Mouse (Mus musculus) limb, embryonic 14.5 days (tissue): ENCODE data around the gene F2rl2. TPM values are rescaled to one million over a fixed set of nuclear protein-coding genes. Genes with fewer than 3 reads are reported as not detected.

Experiments
- ATAC-seq: fragments of 200-750 bp; cut with Nextera tagmentation; 2 replicates; pipeline ENCODE4 v1.8.0; 2017; ENCODE audit warnings: low read depth, moderate number of reproducible peaks, moderate TSS enrichment; ENCODE audit not compliant: low FRiP score
- DNase-seq: peaks from one replicate; pipeline ENCODE4 v3.0.0-alpha.2; 2015; ENCODE audit warnings: low spot score
- H3K27ac ChIP-seq: fragments of 300-500 bp; sonication (generic); replicated peaks from 2 replicates; pipeline ENCODE4 v1.5.1; 2014; ENCODE audit warnings: low read depth, mild to moderate bottlenecking, low read length, moderate library complexity, mixed read lengths
- H3K27me3 ChIP-seq: fragments of 300-500 bp; sonication (generic); 2 replicates; pipeline ENCODE4 v1.6.1; 2014; ENCODE audit warnings: low read length, mixed read lengths; ENCODE audit not compliant: control insufficient read depth, insufficient read depth
- H3K36me3 ChIP-seq: fragments of 300-500 bp; sonication (generic); 2 replicates; pipeline ENCODE4 v1.6.1; 2014; ENCODE audit warnings: mild to moderate bottlenecking, low read length, moderate library complexity, mixed read lengths; ENCODE audit not compliant: control insufficient read depth, insufficient read depth
- H3K4me1 ChIP-seq: fragments of 300-500 bp; sonication (generic); 2 replicates; pipeline ENCODE4 v1.6.1; 2014; ENCODE audit warnings: antibody characterized with exemption, low read length, mixed read lengths; ENCODE audit not compliant: control insufficient read depth, insufficient read depth
- H3K4me2 ChIP-seq: fragments of 300-500 bp; sonication (generic); replicated peaks from 2 replicates; pipeline ENCODE4 v1.6.1; 2014; ENCODE audit warnings: low read depth, mild to moderate bottlenecking, low read length, moderate library complexity; ENCODE audit not compliant: severe bottlenecking
- H3K4me3 ChIP-seq: fragments of 300-500 bp; sonication (generic); replicated peaks from 2 replicates; pipeline ENCODE4 v1.5.1; 2014; ENCODE audit warnings: low read length
- H3K9ac ChIP-seq: fragments of 300-500 bp; sonication (generic); 2 replicates; pipeline ENCODE4 v1.6.1; 2014; ENCODE audit warnings: mild to moderate bottlenecking, low read depth, low read length, moderate library complexity; ENCODE audit not compliant: severe bottlenecking
- H3K9me3 ChIP-seq: fragments of 300-500 bp; sonication (generic); 2 replicates; pipeline ENCODE4 v1.6.1; 2016; ENCODE audit warnings: low read length; ENCODE audit not compliant: control insufficient read depth
- POLR2A ChIP-seq: fragments of 200-500 bp; IDR thresholded peaks from 2 replicates; pipeline ENCODE4 v1.8.0; 2012; ENCODE audit warnings: inconsistent platforms, mild to moderate bottlenecking, moderate library complexity, borderline replicate concordance; ENCODE audit not compliant: insufficient read depth, insufficient read length; ENCODE audit errors: extremely low read depth
- WGBS: fragments of 180-500 bp; shearing (Covaris S2); extraction: QIAGEN DNeasy Blood & Tissue Kit; methylation state at CpG from one replicate; pipeline ENCODE4 v1.1.7; 2014; 5-methylcytosine and 5-hydroxymethylcytosine counted together
- polyA plus RNA-seq, 2 experiments: library from polyadenylated mRNA; depleted of rRNA in 1 of 2; stranded (reverse) in 1 of 2; unstranded in 1 of 2; fragments of >200 nt; fragmentation: Nextera tagmentation in 1 of 2; extraction: Ambion mirVana in 1 of 2; gene quantifications; 2 replicates each; pipeline versions ENCODE4 v1.2.1 to v1.2.3; 2012 to 2014

The F2rl2 gene
- polyA plus RNA-seq, 2 experiments = 0.16 to 0.33 TPM

- TF ChIP-seq POLR2A = no peak
- H3K27ac ChIP-seq = no peak overlapping the region
Observed at GRCm38 (mm10) chr13:95684656-95685244, 11.9 kb upstream of the F2rl2 start.

GRCm38 (mm10) chr13:95685736-95686135 lies 10.9 kb upstream of the F2rl2 start:
- H3K9ac ChIP-seq = no peak overlapping the region
- no peak overlapping the region for H3K27ac ChIP-seq
- H3K36me3 ChIP-seq = peaks cover 10% of the 10 kb centered on the region; the same call in 1 of the 2 replicates
- ATAC-seq (no peak), DNase-seq (no peak)
- no peaks in the 10 kb centered on the region for H3K4me1 ChIP-seq
- H3K4me2 ChIP-seq = no peak overlapping the region
- WGBS = 76% methylated on average over 5 of the region's 5 CpGs
- TF ChIP-seq POLR2A = no peak
- H3K9me3 ChIP-seq = no peaks in the 10 kb centered on the region
- no peaks in the 10 kb centered on the region for H3K27me3 ChIP-seq
- H3K4me3 ChIP-seq = no peak overlapping the region

More at GRCm38 (mm10) chr13:95684656-95685244, 11.9 kb upstream of the F2rl2 start:
- Histone ChIP-seq H3K36me3 (peaks cover 10% of the 10 kb centered on the region; the same call in 1 of the 2 replicates), H3K4me1 (no peaks in the 10 kb centered on the region), H3K4me3 (no peak overlapping the region), H3K9ac (no peak overlapping the region), H3K4me2 (no peak overlapping the region), H3K27me3 (no peaks in the 10 kb centered on the region), H3K9me3 (no peaks in the 10 kb centered on the region)
- DNase-seq = no peak
- WGBS = 96% methylated on average over 9 of the region's 9 CpGs
- no peak for ATAC-seq

- Histone ChIP-seq H3K4me2 (no peak overlapping the region), H3K36me3 (0 out of 2 replicates have a peak, but pooled peaks cover 6% of the 10 kb centered on the region), H3K9me3 (no peaks in the 10 kb centered on the region), H3K27me3 (no peaks in the 10 kb centered on the region), H3K4me1 (peaks cover 7% of the 10 kb centered on the region; the same call in 1 of the 2 replicates), H3K27ac (no peak overlapping the region), H3K4me3 (no peak overlapping the region), H3K9ac (no peak overlapping the region)
- DNase-seq (no peak), ATAC-seq (no peak)
- no peak for TF ChIP-seq POLR2A
- WGBS = 81% methylated on average over 1 of the region's 1 CpGs
Observed at GRCm38 (mm10) chr13:95688576-95688975, 8.1 kb upstream of the F2rl2 start.

GRCm38 (mm10) chr13:95692201-95692600 lies 4.5 kb upstream of the F2rl2 start:
- DNase-seq (no peak), ATAC-seq (no peak; the same call in 1 of the 2 replicates)
- peaks cover 7% of the 10 kb centered on the region; the same call in 1 of the 2 replicates for H3K4me1 ChIP-seq
- H3K9ac ChIP-seq = no peak overlapping the region
- TF ChIP-seq POLR2A = no peak
- no peak overlapping the region for H3K4me3 ChIP-seq
- WGBS = 49% methylated on average over 8 of the region's 8 CpGs
- H3K36me3 ChIP-seq = no peaks in the 10 kb centered on the region
- no peaks in the 10 kb centered on the region for H3K9me3 ChIP-seq
- H3K4me2 ChIP-seq = no peak overlapping the region
- H3K27ac ChIP-seq = no peak overlapping the region
- H3K27me3 ChIP-seq = no peaks in the 10 kb centered on the region

GRCm38 (mm10) chr13:95696120-95696653 lies 466 bp upstream of the F2rl2 start:
- Histone ChIP-seq H3K36me3 (no peaks in the 10 kb centered on the region), H3K4me3 (no peak overlapping the region), H3K4me2 (no peak overlapping the region), H3K4me1 (peaks cover 7% of the 10 kb centered on the region; the same call in 1 of the 2 replicates), H3K9me3 (no peaks in the 10 kb centered on the region), H3K27ac (no peak overlapping the region), H3K27me3 (no peaks in the 10 kb centered on the region), H3K9ac (no peak overlapping the region)
- 93% methylated on average over 9 of the region's 9 CpGs for WGBS
- TF ChIP-seq POLR2A = no peak
- DNase-seq = no peak
- no peak for ATAC-seq

GRCm38 (mm10) chr13:95697874-95698273 lies 1.2 kb downstream of the F2rl2 start:
- ATAC-seq = no peak
- no peak overlapping the region for H3K4me2 ChIP-seq
- no peaks in the 10 kb centered on the region for H3K36me3 ChIP-seq
- H3K27me3 ChIP-seq = no peaks in the 10 kb centered on the region
- no peak overlapping the region for H3K4me3 ChIP-seq
- 34% methylated on average over 6 of the region's 6 CpGs for WGBS
- TF ChIP-seq POLR2A = no peak
- H3K9ac ChIP-seq = no peak overlapping the region
- H3K4me1 ChIP-seq = no peaks in the 10 kb centered on the region
- no peaks in the 10 kb centered on the region for H3K9me3 ChIP-seq
- no peak overlapping the region for H3K27ac ChIP-seq
- no peak for DNase-seq
